Mouse (Mus musculus) limb, embryonic 14.5 days (tissue): ENCODE results near the gene Pdpk1. TPM values are rescaled to one million over a fixed set of nuclear protein-coding genes. Genes with fewer than 3 reads are reported as not detected.
"Not testable (repeated sequence)": the region's sequence is repeated elsewhere in the genome, so short reads cannot be mapped to it uniquely, and the experiment has no call there.

Experiments
- ATAC-seq: fragments of 200-750 bp; cut with Nextera tagmentation; 2 replicates; pipeline ENCODE4 v1.8.0; 2017; ENCODE audit warnings: low read depth, moderate number of reproducible peaks, moderate TSS enrichment; ENCODE audit not compliant: low FRiP score
- DNase-seq: peaks from one replicate; pipeline ENCODE4 v3.0.0-alpha.2; 2015; ENCODE audit warnings: low spot score
- H3K27ac ChIP-seq: fragments of 300-500 bp; sonication (generic); replicated peaks from 2 replicates; pipeline ENCODE4 v1.5.1; 2014; ENCODE audit warnings: low read depth, mild to moderate bottlenecking, low read length, moderate library complexity, mixed read lengths
- H3K27me3 ChIP-seq: fragments of 300-500 bp; sonication (generic); 2 replicates; pipeline ENCODE4 v1.6.1; 2014; ENCODE audit warnings: low read length, mixed read lengths; ENCODE audit not compliant: control insufficient read depth, insufficient read depth
- H3K36me3 ChIP-seq: fragments of 300-500 bp; sonication (generic); 2 replicates; pipeline ENCODE4 v1.6.1; 2014; ENCODE audit warnings: mild to moderate bottlenecking, low read length, moderate library complexity, mixed read lengths; ENCODE audit not compliant: control insufficient read depth, insufficient read depth
- H3K4me1 ChIP-seq: fragments of 300-500 bp; sonication (generic); 2 replicates; pipeline ENCODE4 v1.6.1; 2014; ENCODE audit warnings: antibody characterized with exemption, low read length, mixed read lengths; ENCODE audit not compliant: control insufficient read depth, insufficient read depth
- H3K4me2 ChIP-seq: fragments of 300-500 bp; sonication (generic); replicated peaks from 2 replicates; pipeline ENCODE4 v1.6.1; 2014; ENCODE audit warnings: low read depth, mild to moderate bottlenecking, low read length, moderate library complexity; ENCODE audit not compliant: severe bottlenecking
- H3K4me3 ChIP-seq: fragments of 300-500 bp; sonication (generic); replicated peaks from 2 replicates; pipeline ENCODE4 v1.5.1; 2014; ENCODE audit warnings: low read length
- H3K9ac ChIP-seq: fragments of 300-500 bp; sonication (generic); 2 replicates; pipeline ENCODE4 v1.6.1; 2014; ENCODE audit warnings: mild to moderate bottlenecking, low read depth, low read length, moderate library complexity; ENCODE audit not compliant: severe bottlenecking
- H3K9me3 ChIP-seq: fragments of 300-500 bp; sonication (generic); 2 replicates; pipeline ENCODE4 v1.6.1; 2016; ENCODE audit warnings: low read length; ENCODE audit not compliant: control insufficient read depth
- POLR2A ChIP-seq: fragments of 200-500 bp; IDR thresholded peaks from 2 replicates; pipeline ENCODE4 v1.8.0; 2012; ENCODE audit warnings: inconsistent platforms, mild to moderate bottlenecking, moderate library complexity, borderline replicate concordance; ENCODE audit not compliant: insufficient read depth, insufficient read length; ENCODE audit errors: extremely low read depth
- WGBS: fragments of 180-500 bp; shearing (Covaris S2); extraction: QIAGEN DNeasy Blood & Tissue Kit; methylation state at CpG from one replicate; pipeline ENCODE4 v1.1.7; 2014; 5-methylcytosine and 5-hydroxymethylcytosine counted together
- polyA plus RNA-seq, 2 experiments: library from polyadenylated mRNA; depleted of rRNA in 1 of 2; stranded (reverse) in 1 of 2; unstranded in 1 of 2; fragments of >200 nt; fragmentation: Nextera tagmentation in 1 of 2; extraction: Ambion mirVana in 1 of 2; gene quantifications; 2 replicates each; pipeline versions ENCODE4 v1.2.1 to v1.2.3; 2012 to 2014

Gene Pdpk1
- polyA plus RNA-seq, 2 experiments = 18.7 to 36.7 TPM

DNA sequence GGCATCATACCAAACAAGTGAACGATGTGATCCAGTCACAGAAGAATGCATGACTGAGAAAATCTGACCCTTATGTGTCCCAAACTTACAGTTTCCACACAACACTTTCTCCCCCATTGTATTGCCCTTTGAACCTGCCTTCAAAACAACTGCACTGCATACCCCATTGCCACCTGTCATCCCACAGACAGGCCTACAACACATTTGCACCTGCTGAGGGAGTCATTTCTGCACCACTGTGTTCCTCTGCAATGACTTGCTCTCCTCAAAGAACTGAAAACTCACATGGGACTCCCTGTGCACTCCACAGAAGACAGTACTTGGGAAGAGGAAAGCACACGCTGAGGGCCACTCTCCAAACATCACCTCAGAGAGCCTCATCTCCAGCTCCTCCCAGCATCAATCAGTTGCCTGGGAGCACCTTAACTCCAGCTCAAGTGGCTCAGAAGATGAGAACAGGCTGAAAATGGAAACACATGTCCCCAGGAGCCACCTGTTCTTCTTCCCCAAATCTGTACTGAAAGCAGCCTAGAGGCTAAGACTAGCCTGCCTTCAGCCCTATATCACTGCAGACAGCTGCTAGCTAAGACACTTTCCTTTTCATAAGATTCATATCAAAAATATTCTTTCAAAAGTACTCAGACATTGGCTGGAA is 13.4 kb downstream of the Pdpk1 start:
- Histone ChIP-seq H3K36me3 (no peaks in the 10 kb centered on the region), H3K9me3 (no peaks in the 10 kb centered on the region), H3K27ac (no peak overlapping the region), H3K9ac (no peak overlapping the region), H3K27me3 (no peaks in the 10 kb centered on the region), H3K4me2 (no peak overlapping the region), H3K4me3 (no peak overlapping the region), H3K4me1 (peaks cover 8% of the 10 kb centered on the region)
- ATAC-seq (no peak), DNase-seq (no peak)
- WGBS = 65% methylated on average over 2 of the region's 2 CpGs
- no peak for TF ChIP-seq POLR2A

DNA sequence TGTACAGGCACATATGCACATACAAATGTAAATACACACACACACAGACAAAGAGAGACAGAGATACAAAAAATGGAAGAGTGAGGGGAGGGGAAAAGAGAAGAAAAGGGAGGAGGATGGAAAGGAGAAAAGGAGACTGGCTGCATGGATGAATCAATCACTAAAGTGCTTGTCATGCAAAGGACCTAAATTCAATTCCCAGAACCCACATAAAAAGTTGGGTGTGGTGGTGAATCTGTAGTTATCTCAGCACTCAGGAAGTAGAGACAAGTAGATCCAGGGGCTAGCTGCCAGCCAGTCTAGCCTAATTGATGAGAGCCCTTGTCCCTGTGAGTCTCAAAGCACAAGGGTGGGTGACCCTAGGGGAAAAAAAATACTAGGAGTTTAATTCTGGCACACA is 16.7 kb downstream of the Pdpk1 start:
- Histone ChIP-seq H3K27ac (no peak overlapping the region), H3K36me3 (no peaks in the 10 kb centered on the region), H3K4me1 (0 out of 2 replicates have a peak, but pooled peaks cover 2% of the 10 kb centered on the region), H3K4me3 (no peak overlapping the region), H3K4me2 (no peak overlapping the region), H3K9me3 (no peaks in the 10 kb centered on the region), H3K27me3 (no peaks in the 10 kb centered on the region), H3K9ac (no peak overlapping the region)
- no peak for TF ChIP-seq POLR2A
- DNase-seq (no peak), ATAC-seq (no peak)

DNA sequence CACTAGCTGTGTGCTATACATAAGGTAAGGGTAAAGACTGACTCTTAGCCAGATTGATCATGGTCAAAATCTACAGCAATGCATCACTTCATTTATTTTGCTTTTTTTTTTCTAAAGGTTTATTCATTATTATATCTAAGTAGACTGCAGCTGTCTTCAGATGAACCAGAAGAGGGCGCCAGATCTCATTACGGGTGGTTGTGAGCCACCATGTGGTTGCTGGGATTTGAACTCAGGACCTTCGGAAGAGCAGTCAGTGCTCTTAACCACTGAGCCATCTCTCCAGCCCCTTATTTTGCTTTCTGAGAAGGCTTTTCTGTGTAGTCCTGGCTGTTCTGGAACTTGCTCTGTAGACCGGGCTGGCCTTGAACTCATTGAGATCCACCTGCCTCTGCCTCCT is 17.8 kb downstream of the Pdpk1 start:
- H3K27ac ChIP-seq, H3K4me3 ChIP-seq, H3K36me3 ChIP-seq, H3K4me2 ChIP-seq, H3K4me1 ChIP-seq, ATAC-seq, H3K9me3 ChIP-seq, H3K9ac ChIP-seq, H3K27me3 ChIP-seq, DNase-seq: not testable (repeated sequence)
- 86% methylated on average over 4 of the region's 4 CpGs for WGBS

DNA sequence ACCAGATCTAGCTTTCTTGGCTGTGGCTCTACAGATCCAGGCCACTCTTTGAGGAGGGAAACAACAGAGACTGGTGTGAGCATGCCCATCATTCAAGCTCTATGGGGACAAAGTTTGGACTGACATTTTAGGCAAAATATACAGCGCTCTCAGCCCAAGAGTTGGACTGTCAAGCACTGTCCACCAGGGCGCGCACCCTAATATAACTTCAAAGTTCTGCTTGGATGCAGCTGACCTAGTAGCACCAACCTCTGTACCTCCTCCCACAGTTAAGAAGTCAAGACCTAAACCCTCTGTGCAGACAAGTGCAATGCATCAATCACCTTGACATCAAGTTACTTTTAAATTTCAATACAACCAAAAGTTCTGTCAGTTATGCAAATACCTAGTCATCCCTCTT is 19.2 kb downstream of the Pdpk1 start:
- 86% methylated on average over 3 of the region's 3 CpGs for WGBS
- Histone ChIP-seq H3K4me3 (no peak overlapping the region), H3K9ac (no peak overlapping the region), H3K4me2 (no peak overlapping the region), H3K4me1 (0 out of 2 replicates have a peak, but pooled peaks cover 2% of the 10 kb centered on the region), H3K27ac (no peak overlapping the region), H3K27me3 (no peaks in the 10 kb centered on the region), H3K9me3 (no peaks in the 10 kb centered on the region), H3K36me3 (no peaks in the 10 kb centered on the region)
- DNase-seq (no peak), ATAC-seq (no peak)
- no peak for TF ChIP-seq POLR2A

DNA sequence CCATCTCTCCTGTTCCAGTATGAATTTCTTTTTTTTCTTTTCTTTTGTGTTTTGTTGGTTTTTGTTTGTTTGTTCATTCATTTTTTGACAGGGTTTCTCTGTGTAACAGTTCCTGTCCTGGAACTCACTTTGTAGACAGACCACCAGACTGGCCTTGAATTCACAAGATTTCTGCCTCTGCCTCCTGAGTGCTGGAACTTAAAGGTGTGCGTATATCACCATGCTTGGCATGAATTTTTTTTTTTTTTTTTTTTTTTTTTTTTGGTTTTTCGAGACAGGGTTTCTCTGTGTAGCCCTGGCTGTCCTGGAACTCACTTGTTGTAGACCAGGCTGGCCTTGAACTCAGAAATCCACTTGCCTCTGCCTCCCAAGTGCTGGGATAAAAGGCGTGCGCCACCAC is 21.5 kb downstream of the Pdpk1 start:
- not testable (repeated sequence) for DNase-seq, H3K36me3 ChIP-seq, H3K9me3 ChIP-seq, H3K4me1 ChIP-seq, H3K4me2 ChIP-seq, H3K4me3 ChIP-seq, H3K27me3 ChIP-seq, ATAC-seq, H3K27ac ChIP-seq, H3K9ac ChIP-seq
- 97% methylated on average over 4 of the region's 4 CpGs for WGBS

DNA sequence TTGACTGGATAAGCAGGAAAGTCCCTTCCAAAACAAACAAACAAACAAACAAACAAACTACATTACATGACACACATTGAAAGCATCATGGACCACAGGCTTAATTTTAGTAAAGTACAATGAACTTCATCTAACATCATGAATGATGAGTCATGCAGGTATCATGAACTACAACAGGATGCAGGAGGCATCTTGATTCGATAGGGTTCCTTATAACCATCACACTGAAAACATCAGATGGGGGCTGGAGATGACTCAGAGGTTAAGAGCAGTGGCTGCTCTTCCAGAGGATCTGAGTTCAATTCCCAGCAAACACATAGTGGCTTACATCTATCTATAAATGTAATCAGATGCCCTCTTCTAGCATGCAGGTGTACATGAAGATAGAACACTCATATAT is 23.1 kb downstream of the Pdpk1 start:
- 0 out of 2 replicates have a peak, but pooled peaks cover 2% of the 10 kb centered on the region for H3K4me1 ChIP-seq
- H3K4me3 ChIP-seq = no peak overlapping the region
- no peak overlapping the region for H3K27ac ChIP-seq
- H3K9me3 ChIP-seq = no peaks in the 10 kb centered on the region
- DNase-seq (no peak), ATAC-seq (no peak)
- TF ChIP-seq POLR2A = no peak
- no peak overlapping the region for H3K4me2 ChIP-seq
- no peaks in the 10 kb centered on the region for H3K36me3 ChIP-seq
- H3K27me3 ChIP-seq = no peaks in the 10 kb centered on the region
- H3K9ac ChIP-seq = no peak overlapping the region
- WGBS = 88% methylated on average over 1 of the region's 1 CpGs
